Mouse (Mus musculus): ENCODE results near the gene Rnf145. TPM values are rescaled to one million over a fixed set of nuclear protein-coding genes. Genes with fewer than 3 reads are reported as not detected.

The Rnf145 gene
- total RNA-seq, 4 experiments from 2014 or later: 5.7 to 12.5 (median 6.9) TPM

DNA sequence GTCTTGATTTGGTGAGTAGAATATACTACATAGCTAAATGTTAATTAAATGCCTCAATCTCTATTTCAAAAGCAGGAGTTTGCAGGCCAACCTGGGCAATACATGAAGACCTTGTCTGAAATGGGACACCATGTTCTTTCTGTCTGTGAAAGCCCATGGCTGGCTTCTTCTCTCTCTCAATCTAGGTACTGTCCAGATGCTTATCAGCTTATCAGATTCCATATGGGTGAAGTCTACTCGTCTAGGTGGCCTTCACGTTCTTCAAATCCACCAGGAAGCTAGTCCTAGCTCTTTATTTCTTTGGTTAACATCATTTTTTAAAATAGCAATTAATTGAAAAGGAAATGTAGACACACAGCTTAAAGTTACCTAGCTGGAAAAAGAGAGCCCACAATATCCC is 8.9 kb upstream of the Rnf145 start:
- no peak for DNase-seq (ENCODE audit: low spot score in 2 of 2)

DNA sequence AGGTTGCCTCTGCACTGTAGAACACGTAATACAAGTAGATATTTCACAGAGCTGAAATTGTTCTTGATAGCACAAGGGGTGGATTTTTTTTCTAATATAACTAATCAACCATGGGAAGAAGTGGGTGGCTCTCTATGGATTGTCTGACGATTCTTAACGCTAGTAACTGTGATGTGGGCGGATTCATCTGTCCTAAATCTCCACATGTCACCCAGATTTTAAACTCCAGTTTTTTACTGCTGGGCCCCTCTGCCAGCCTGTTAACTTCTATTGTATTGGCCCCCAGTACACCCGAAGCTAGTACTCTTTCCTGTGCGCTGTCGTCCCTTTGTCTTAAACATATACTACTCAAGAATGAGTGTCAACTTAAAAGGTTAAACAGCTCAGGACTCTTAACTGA is 8.4 kb upstream of the Rnf145 start:
- DNase-seq (ENCODE audit: low spot score in 2 of 2): no peak

DNA sequence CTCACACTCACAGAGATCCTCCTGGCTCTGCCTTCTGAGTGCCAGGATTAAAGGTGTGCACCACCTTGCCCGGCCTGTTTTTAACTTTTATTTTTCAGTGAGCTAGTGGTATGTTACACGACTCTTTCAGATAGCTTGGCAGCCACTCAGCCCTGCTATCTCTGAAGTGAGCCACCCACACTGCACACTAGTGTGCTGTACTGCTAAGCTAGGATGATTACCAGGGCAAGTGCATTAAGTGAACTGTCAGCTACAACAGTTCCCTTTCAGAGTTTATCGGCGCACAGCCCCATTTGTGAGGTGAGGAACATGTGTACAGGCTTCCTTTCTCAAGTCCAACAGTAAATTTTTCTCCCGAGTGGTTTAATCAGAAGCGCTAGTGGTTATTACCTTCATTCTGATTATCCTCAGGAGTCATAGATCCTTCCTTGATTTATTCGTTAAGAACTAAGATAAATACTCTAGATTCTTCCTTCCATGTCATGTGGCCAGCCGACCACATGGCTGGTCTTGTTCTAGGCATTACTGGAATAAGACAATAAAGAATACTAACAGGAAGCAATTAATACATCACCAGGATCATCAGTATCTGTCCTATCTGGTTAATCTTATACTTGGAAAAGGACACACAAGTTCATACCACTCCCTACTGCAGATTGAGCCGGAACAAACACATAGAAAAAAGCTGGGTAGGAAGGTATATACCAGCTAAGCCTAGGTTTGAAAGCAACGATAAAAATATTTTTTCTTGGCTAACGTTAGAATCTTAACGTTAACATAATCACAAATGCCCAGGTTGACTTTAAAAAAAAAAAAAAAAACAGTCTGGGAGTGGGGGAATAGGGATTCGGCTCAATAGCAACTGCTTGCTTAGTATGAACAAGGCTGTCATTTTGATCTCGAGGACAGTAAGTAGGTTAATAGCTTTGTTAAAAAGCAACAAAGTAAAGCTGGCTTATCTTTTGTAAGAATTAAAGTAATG is 6.4 kb upstream of the Rnf145 start:
- no peak for DNase-seq (ENCODE audit: low spot score in 2 of 2)

DNA sequence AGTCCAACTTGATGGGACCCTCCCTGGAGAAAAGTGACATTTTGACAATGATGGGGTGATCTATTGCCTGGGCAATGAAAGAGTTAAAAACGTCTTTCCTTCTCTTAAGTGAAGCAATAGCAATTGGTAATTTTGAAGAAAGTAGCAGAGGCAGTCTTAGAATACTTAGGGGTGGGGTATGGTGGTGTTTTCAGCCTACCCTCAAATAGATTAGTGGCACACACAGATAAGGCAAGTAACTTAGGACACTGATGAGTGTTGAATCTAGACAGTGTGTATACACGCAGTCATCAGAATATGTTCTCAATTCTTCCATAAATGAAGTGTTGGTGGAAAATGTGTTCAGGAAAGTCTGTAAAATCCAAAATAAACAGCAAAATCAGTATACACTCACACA is 5.7 kb upstream of the Rnf145 start:
- no peak for DNase-seq (ENCODE audit: low spot score in 2 of 2)

DNA sequence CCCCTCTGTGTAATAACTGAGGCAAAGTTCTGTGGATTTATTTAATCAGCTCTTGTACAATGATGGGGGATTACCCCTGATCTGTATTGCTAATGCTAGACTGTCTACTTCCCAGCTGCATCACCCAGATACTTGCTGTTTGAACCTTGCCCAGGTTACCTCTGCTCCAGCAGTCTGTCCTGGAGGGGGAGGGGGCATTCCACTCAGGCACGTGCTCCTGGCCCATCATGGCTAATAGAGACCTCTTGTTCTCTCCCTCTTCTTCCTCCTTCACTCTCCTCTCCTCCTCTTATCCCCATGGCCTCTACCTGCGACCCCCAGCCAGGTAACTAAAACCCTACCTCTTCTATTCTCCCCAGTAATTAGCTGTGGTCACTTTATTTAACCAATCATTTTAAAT is 4.1 kb upstream of the Rnf145 start:
- DNase-seq (ENCODE audit: low spot score in 2 of 2): no peak

DNA sequence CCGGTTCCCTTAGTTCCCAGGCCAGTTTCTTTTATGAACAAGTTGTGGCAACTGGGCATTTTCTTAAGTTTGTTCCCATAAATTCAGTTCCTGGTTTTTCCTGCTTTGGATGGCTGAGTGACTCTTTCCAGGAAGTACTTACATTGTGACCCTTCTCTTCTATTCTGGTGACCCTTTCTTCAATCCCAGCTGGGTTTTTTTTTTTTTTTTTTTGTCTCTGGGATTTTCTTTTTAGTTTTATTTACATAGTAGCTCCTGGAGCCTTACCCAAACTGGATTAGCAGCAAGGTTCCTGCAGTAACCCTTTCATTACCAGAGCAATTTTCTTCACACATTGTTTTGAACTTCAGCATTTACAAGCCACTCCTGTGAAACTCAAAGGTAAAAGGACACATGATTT is 2.4 kb upstream of the Rnf145 start:
- DNase-seq (ENCODE audit: low spot score in 2 of 2): no peak

DNA sequence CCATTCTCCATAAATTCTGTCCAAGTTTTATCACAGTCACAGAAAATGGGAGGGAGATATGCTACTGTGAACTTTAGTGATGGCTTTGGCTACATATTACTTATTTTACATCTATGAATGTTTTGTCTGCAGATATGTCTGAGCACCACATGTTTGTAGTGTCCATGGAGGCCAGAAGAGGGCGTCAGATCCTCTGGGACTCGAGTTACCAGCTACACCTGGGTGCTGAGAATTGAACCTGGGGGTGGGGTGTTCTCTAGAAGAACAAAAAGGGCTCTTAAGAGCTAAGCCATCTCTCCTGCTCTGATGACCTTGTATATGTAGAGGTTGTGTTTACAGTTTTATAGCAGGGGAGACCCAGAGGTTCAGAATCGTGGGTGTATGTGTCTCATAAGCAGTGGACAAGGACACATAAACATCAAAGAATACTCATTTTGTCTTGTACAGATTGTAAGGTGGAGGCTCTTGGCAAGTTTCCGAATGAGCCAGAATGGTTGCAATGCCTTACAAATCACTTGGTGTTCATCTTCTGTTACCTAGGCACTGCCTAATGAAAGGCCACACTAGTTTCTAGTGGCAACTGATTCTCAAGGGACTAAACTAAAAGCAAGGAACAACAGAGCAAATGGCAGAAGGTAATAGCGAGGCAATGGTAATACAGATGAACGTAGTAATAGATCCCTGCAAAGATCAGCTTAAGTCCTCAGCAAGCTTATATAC is 1.0 kb upstream of the Rnf145 start:
- DNase-seq (ENCODE audit: low spot score in 2 of 2): no peak

DNA sequence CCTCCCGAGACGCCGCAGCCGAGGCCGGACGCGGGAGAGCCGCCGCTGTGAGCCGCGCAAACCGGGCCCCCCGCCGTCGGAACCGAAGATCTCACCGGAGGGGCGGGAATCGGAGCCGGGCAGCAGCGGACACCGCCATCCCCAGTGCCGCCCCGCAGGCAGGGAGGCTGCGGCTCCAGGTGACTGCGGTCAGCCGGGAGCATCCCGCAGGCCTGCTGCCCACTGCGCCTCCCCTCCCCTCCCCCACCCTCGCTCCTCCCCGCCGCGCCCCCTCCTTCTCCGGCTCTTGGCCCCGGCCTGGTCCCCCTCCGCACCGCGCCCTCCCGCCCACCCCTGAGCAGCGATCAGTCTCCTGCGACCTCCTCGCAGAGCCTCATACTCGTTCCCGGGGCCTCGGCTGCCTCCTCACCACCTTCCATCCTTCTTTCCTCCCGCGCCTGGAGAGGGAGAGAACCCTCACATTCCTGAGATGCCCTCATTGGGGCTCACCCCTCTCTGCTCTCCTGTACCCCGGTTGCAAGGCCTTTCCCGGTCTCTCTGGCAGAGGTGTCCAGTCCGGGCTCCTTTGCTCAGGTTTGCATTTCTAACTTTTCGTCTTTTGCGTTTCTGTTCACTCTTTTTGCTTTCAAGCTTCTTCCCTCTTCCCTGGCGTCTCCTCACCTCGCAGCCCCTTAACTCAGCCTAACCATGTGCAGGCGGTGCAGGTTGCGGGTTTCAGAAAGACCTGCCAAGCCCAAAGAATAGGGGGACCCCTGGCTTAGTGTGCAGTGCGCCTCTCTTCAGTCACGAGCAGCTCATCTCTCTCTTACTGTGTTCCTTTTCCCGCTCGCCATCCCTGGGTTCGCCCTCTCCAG is 559 bp downstream of the Rnf145 start:
- DNase-seq (ENCODE audit: low spot score in 2 of 2): no peak

DNA sequence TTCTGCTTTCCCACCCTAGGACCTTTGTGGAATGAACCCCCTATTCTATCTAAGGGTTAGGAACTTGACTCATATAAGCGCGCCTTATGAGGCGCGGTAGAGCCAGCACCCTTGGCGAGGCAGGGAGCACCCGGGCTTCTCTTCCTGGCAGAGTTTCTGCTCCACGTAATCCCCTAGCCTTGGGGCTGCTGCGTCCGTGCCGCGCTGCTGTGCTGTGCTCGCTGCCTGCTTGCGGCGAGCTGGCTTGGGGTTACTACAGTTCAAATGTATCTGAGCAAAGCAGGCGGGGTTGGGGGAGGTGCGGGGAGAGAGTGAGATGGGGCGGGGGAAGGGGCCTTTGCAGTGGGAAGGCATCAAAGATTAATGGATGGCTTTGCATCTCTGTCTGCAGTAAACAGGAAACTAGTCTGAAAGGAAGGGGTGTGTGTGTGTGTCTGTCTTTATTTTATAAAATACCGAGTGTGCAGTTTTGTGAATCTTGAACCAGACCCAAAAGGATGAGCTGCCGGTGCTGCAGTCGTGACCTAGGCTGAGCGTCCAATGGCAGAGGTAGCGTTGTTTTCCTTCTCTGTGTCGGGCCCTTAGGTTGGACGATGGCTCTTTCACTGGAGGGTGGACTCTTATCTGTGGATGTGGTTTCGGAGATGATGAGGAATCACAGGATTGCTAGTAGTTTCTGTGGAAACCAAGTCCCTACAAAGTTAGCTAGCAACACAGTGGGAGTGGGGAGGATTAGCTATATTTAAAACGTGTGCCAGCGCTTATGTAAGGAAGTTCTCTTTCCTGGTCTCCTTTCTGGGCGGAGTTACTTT is 1.4 kb downstream of the Rnf145 start:
- peak; percentile 42 to 66 for DNase-seq (ENCODE audit: low spot score in 2 of 2)

DNA sequence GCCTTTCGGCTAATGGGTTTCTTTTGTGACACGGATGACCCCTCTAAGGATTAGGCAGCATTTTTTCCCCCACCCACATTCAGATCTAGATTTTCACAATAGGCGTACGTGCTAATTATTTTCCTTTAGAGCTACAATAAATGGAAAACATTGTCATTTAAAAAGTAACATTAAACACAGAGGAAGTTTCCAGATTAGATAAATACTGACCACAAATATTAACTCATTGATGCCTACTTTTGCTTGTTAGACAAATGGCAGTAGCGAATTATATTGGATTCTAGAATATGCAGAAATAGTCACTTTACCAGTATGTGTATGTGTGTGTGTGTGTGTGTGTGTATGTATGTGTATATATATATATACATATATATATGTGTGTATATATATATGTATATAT is 3.8 kb downstream of the Rnf145 start:
- no peak for DNase-seq (ENCODE audit: low spot score in 2 of 2)

DNA sequence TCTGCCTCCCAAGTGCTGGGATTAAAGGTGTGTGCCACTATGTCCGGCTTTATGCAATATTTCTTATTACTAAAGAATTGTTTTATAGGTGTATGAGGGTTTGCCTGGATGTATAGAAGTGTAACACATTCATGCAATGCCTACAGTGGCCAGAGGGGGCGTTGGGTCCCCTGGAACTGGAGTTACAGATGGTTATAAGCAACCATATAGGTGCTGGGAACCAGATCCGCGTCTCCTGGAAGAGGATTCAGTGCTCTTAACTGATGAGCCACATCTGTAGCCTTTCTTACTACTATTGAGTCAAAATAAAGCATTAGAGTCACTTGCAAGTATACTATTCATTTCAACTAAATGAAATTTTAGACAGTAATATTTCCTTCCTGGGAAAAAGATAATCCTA is 7.0 kb downstream of the Rnf145 start:
- DNase-seq (ENCODE audit: low spot score in 2 of 2): no peak

DNA sequence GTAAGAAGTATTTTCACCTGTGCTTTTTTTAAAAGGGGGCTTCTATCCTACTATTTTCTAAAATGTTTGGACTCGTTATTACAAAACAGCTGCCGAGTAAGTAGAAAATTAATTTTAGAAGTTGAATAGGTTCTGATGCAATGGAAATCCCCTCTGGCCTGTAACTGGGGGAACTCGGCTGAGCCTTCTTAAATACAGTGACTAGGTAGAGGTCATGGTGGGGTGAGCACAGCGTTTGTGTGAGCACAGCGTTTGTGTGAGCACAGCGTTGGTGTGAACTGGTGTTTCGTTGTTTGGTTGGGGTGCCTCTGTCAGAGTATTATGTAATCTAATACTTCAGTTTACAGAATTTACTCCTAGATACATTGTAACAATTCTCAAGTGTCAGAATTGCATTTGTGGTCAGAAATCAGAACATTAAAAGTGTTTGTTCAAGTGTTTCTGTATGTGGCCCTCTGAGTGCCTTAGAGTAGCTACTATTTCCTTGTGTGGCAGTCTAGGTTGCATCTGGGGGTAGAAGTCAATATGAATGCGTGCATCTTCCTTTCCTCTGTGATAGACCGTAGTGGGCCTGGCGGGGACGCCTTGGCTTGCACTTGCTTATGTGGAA is 8.0 kb downstream of the Rnf145 start:
- no peak for DNase-seq (ENCODE audit: low spot score in 2 of 2)

DNA sequence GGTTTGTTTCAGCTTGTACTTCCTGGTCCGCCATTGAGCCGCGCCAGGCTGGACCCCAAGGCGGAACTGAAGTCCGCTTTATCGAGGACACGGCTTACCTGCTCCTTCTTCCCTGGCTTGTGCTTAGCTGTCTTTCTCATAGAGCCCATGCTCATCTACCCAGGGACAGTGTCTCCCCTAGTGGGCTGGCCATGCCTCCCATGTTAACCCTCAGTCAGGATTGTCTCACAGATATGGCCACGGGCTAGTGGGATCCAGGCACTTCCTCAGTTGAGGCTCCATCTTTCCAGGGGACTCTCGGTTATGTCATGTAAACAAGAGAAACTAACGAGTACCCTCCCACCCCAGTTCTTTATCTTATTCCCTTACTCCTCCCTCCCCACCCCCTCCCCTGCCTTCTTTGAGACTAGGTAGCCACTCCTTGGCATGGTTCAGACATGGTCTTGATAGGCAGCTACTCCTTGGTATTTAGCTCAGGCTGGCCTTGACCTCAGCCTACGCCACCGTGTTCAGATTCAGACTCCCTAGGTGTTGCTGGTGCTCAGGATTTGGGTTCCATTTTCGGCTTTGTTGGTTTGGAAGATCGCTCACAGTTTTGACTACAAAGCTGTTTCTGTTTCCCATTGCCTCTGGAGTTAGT is 9.9 kb downstream of the Rnf145 start:
- DNase-seq (ENCODE audit: low spot score in 2 of 2): no peak

DNA sequence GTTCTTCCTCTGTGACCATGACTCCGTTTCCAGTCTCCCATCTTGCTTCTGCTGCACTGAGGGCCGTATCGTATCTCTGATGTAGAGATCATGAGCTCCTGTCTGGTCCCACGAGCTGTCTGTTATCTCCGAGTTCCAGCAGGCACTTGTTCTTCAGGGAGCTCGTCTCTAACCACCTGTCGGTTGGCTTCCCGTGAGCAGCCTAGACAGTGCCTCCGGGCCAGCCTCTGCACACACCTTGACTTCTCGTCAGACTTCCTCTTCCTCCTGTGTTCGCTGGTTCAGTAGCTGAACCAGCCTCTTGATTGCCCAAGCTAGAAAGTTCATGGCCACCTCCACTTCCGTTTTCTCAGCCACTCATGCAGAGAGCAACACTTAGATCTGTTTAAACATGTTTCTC is 10.4 kb downstream of the Rnf145 start:
- no peak for DNase-seq (ENCODE audit: low spot score in 2 of 2)

DNA sequence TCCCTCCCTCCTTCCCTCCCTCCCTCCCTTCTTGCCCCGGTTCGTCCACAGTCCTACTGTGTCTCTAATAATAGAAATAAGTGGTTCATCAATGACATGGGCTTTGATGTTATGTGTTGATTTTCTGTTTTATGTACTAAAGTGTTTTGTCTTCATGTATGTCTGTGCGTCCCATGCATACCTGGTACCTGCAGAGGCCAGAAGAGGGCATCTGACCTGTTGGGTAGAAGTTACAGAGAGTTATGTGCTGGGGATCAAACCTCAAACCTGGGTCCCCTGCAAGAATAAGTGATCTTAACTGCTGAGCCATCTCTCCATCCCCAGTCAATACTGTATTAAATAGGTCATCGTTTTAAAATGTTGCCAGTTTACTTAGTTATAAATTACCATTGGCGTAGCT is 11.0 kb downstream of the Rnf145 start:
- DNase-seq (ENCODE audit: low spot score in 2 of 2): no peak

DNA sequence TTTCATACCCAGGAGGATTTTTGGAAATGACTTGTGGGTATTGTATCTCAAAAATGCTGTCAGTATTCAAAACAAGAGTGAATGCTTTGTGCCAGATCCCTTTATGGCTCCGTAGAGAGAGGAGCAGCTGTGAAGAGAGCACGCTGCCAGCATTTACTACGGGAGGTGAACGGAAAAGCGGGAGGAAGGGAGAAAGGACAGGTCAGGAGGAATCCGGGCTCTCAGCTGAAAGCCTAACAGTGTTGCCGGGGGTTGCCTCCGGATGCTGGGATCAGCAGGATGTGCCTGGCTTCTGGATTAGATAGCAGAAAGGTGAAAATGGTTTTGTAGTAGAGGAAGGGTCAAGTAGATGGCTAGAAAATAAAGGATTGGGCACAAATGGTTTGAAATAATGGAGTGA is 11.6 kb downstream of the Rnf145 start:
- no peak for DNase-seq (ENCODE audit: low spot score in 2 of 2)

DNA sequence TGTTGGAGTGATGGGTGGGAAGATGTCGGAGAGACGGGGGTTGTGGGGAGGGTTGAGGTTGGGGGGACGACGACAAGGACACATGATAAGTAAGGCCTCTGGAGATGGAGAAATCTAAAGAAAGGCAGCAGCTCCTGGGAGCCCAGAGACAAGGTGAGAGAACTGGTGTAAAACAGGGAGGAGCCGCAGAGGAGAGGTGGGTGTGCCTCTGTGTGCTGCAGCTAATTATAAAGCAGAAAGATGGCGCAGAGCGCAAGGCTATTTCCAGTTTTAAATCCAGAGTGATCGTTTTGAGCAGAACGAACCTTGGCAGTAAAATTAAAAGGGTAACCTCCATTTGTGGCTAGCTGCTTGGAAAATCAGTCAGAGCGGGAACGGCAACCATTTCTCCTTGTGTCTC is 12.1 kb downstream of the Rnf145 start:
- no peak for DNase-seq (ENCODE audit: low spot score in 2 of 2)

DNA sequence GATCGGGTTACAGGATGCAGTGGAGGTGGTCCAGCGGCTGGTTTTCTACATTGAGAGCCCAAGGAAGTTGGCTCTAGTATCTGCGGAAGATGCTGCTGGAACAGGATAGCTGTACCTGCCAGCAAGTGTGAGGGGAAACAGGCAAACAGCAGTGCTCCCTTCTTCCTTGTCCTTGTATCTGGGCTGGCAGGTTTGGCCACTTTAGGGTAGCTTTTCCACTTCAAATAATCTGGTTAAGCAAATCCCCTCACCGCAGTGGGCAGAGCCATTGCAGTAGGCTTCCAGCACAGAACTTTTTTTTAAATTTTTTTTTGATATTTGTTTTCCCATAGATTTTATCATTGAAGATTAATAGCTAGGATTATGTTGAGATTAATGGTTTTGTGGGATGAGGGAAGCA is 12.9 kb downstream of the Rnf145 start:
- no peak for DNase-seq (ENCODE audit: low spot score in 2 of 2)

DNA sequence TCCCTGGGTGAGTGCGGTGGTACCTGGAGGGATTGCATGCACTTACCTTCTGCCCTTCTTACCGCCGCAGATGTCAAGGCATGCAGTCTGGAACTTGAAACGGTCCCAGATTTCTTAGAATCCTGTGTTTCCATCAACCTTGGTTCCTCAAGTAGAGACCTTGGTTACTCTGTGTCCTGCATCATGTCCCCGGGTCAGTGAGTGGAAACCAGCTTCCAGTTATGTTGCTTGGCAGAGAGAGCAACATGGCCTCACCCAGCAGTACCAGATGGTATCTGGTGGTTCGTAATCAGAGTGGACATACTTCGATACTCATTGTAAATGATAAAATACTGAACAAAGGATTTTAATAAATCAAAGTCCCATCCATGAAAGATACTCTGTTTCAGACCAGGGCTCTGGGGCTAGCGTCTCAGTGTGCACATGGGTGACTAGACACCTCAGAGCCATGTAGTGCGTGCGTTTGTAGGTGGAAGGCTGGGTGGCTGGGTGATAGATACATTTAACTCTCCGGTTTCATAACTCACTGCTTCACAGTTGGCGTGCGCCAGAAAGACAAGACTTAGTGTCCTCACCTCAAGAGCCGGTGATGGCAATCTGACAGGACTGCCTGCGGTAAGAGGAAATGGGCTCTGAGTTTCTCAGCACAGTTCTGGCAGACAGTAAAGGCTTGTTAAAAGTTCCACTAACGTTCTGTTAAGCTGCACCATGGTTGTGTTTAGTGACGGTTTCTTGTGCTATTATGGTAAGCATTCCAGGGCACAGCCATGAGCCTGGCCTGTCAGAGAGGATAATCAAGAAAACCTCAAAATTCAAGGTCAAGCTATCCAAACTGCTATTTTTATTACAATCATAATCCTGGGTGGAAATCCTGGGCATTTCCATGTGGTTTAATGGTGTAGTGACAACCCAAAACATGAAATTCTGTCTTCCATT is 14.3 kb downstream of the Rnf145 start:
- no peak for DNase-seq (ENCODE audit: low spot score in 2 of 2)
